Comparison of ENCODE assay signal across 31 mouse cellular contexts in genomic region chr15:62823861-62824518, GRCm38 (mm10).
A peak's percentile ranks its signal among the peaks of the same experiment; 100 is the strongest.
DNase-seq lines count a peak whose midpoint lies in the region; ATAC-seq and TF ChIP-seq lines count a peak whose summit lies in the region.
"Had no signal": no experiment of that assay in that cellular context is flagged by ENCODE, and none has a peak within 500 bp of the region (broad histone marks: within the 10 kb centered on the region; RNA-seq: fewer than 3 reads in every experiment).

No protein-coding gene starts in this region.

- TF ChIP-seq CTCF in layer of hippocampus, adult 2 months (conservative IDR thresholded peaks at IDR 0.05): no peak

- H3K27me3 ChIP-seq in splenic B cell, adult 2 months (ENCODE audit: control insufficient read depth, insufficient read depth, low read length, poor library complexity, severe bottlenecking): no peaks in the 10 kb centered on the region
- H3K27me3 ChIP-seq in hindbrain, embryonic 14.5 days (ENCODE audit: control insufficient read depth, insufficient read depth, low read length): no peaks in the 10 kb centered on the region
- H3K27me3 ChIP-seq in forebrain, embryonic 15.5 days: no peaks in the 10 kb centered on the region
- H3K27me3 ChIP-seq: forebrain, embryonic 12.5 days; heart, embryonic 15.5 days; hindbrain, embryonic 12.5 days; kidney, embryonic 15.5 days; liver, embryonic 12.5 days; midbrain, embryonic 15.5 days had no signal

- DNase-seq in A20 (ENCODE audit: low read depth, low spot score): peak; percentile 73
- peak; percentile 55 for DNase-seq in induced T-regulatory cell, adult 2 months (ENCODE audit: low read depth)
- DNase-seq in splenic B cell, adult 2 months (ENCODE audit: low read depth, low spot score): peak; percentile 63
- DNase-seq in layer of hippocampus, adult 2 months (ENCODE audit: low spot score in 2 of 2): no peak
- DNase-seq in hindbrain, embryonic 14.5 days (ENCODE audit: low spot score): no peak
- DNase-seq: adrenal gland, adult 8-10 months; cerebellum, adult 2 months; cerebellum, postnatal 36 days; gastrocnemius, postnatal 14 days; heart, adult 11 months; heart, postnatal 36 days; kidney, adult 18-20 months; kidney, postnatal 25 days; layer of hippocampus, postnatal 36 days; left cerebral cortex, postnatal 4 days; liver, postnatal 0 days; right cerebral cortex, postnatal 4 days; thymus, adult 2 months; thymus, postnatal 36 days had no signal

- WGBS in hindbrain, embryonic 14.5 days: 75% methylated on average over 1 of the region's 1 CpGs
- WGBS in forebrain, embryonic 15.5 days: 79% methylated on average over 1 of the region's 1 CpGs

- no peaks in the 10 kb centered on the region for H3K4me1 ChIP-seq in hindbrain, embryonic 14.5 days (replicated peaks; ENCODE audit: control insufficient read depth, insufficient read depth, low read length)
- H3K4me1 ChIP-seq in forebrain, embryonic 15.5 days: no peaks in the 10 kb centered on the region
- H3K4me1 ChIP-seq: forebrain, embryonic 12.5 days; heart, embryonic 10.5 days; heart, embryonic 15.5 days; hindbrain, embryonic 12.5 days; kidney, embryonic 15.5 days; liver, embryonic 12.5 days; midbrain, embryonic 10.5 days; midbrain, embryonic 15.5 days had no signal

- H3K9me3 ChIP-seq in hindbrain, embryonic 14.5 days (ENCODE audit: control insufficient read depth, low read length): no peaks in the 10 kb centered on the region
- H3K9me3 ChIP-seq in forebrain, embryonic 15.5 days: no peaks in the 10 kb centered on the region
- H3K9me3 ChIP-seq: forebrain, embryonic 12.5 days; heart, embryonic 10.5 days; heart, embryonic 15.5 days; hindbrain, embryonic 12.5 days; kidney, embryonic 15.5 days; liver, embryonic 12.5 days; midbrain, embryonic 10.5 days; midbrain, embryonic 15.5 days had no signal

- ATAC-seq in CD4-positive, CD25-positive, alpha-beta regulatory T cell, adult 4 months: peak; percentile 71
- ATAC-seq in hindbrain, embryonic 14.5 days (ENCODE audit: low FRiP score): no peak
- no peak for ATAC-seq in forebrain, embryonic 15.5 days (replicated peaks)
- ATAC-seq: liver, embryonic 12.5 days; liver, postnatal 0 days; midbrain, embryonic 15.5 days had no signal

- H3K4me2 ChIP-seq in hindbrain, embryonic 14.5 days (replicated peaks): no peak overlapping the region
- no peak overlapping the region for H3K4me2 ChIP-seq in forebrain, embryonic 15.5 days (replicated peaks)
- H3K4me2 ChIP-seq: forebrain, embryonic 12.5 days; heart, embryonic 15.5 days; hindbrain, embryonic 12.5 days; kidney, embryonic 15.5 days; liver, embryonic 12.5 days; midbrain, embryonic 15.5 days had no signal

- no peaks in the 10 kb centered on the region for H3K36me3 ChIP-seq in splenic B cell, adult 2 months (ENCODE audit: control insufficient read depth, insufficient read depth, low read length, poor library complexity, severe bottlenecking)
- no peaks in the 10 kb centered on the region for H3K36me3 ChIP-seq in hindbrain, embryonic 14.5 days (replicated peaks; ENCODE audit: control insufficient read depth, insufficient read depth)
- H3K36me3 ChIP-seq in forebrain, embryonic 15.5 days: no peaks in the 10 kb centered on the region
- H3K36me3 ChIP-seq: forebrain, embryonic 12.5 days; heart, embryonic 10.5 days; heart, embryonic 15.5 days; hindbrain, embryonic 12.5 days; kidney, embryonic 15.5 days; liver, embryonic 12.5 days; midbrain, embryonic 10.5 days; midbrain, embryonic 15.5 days had no signal

- H3K4me3 ChIP-seq in layer of hippocampus, adult 2 months: no peak overlapping the region
- no peak overlapping the region for H3K4me3 ChIP-seq in hindbrain, embryonic 14.5 days (replicated peaks; ENCODE audit: low read length)
- no peak overlapping the region for H3K4me3 ChIP-seq in forebrain, embryonic 15.5 days
- H3K4me3 ChIP-seq: erythroblast, embryonic 14.5 days; forebrain, embryonic 12.5 days; heart, embryonic 10.5 days; heart, embryonic 15.5 days; hindbrain, embryonic 12.5 days; kidney, embryonic 15.5 days; liver, embryonic 12.5 days; midbrain, embryonic 10.5 days; midbrain, embryonic 15.5 days had no signal

- H3K27ac ChIP-seq in layer of hippocampus, adult 2 months: no peak overlapping the region
- no peak overlapping the region for H3K27ac ChIP-seq in hindbrain, embryonic 14.5 days
- H3K27ac ChIP-seq in forebrain, embryonic 15.5 days (replicated peaks): no peak overlapping the region
- H3K27ac ChIP-seq: forebrain, embryonic 12.5 days; heart, embryonic 10.5 days; heart, embryonic 15.5 days; hindbrain, embryonic 12.5 days; kidney, embryonic 15.5 days; liver, embryonic 12.5 days; macrophage; midbrain, embryonic 10.5 days; midbrain, embryonic 15.5 days had no signal

- no peak overlapping the region for H3K9ac ChIP-seq in hindbrain, embryonic 14.5 days
- H3K9ac ChIP-seq in forebrain, embryonic 15.5 days (replicated peaks): no peak overlapping the region
- H3K9ac ChIP-seq: forebrain, embryonic 12.5 days; heart, embryonic 15.5 days; hindbrain, embryonic 12.5 days; kidney, embryonic 15.5 days; liver, embryonic 12.5 days; liver, postnatal 0 days; midbrain, embryonic 15.5 days had no signal

Comparison
In these comparisons a context has a peak if more than half of its experiments do, and no peak if none do; other contexts are left out.
1. DNase-seq: peak in A20 (single experiment), induced T-regulatory cell, adult 2 months (single experiment) and splenic B cell, adult 2 months (single experiment); none in layer of hippocampus, adult 2 months (0 of 2) and hindbrain, embryonic 14.5 days (single experiment).